Mouse (Mus musculus): Measurements from ENCODE around the gene Gm12695.

DNA sequence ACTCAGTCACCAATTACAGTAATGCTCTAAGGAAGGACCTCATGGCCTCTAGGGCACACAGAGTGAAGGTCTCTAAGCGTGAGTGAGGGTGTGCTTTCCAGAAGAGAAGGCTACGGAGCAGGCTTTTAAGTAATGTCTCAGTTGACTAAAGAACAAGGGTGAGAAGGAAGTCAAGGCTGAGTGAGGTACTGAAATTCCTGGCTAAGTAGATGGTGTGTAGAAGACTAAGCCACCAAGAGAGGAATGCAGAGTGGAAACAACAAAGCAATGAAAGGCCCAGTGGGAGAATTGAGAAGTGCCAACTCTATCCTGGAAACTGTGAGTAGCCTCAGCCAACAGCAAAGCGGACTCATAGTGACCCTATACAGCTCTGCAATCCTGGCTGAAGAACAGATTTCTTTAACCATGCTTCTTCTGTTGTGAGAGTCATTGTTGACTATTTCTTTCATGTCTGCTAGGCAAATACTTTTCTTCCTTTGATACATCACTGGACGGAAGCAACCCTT lies 40.6 kb upstream of the Gm12695 start:
- TF ChIP-seq CTCF (IDR thresholded peaks at IDR 0.05; ENCODE audit: control insufficient read depth, insufficient read depth, insufficient read length) = no peak
- no peak for TF ChIP-seq MAX (IDR thresholded peaks at IDR 0.05)
- no peak for TF ChIP-seq MYOD1 (IDR thresholded peaks at IDR 0.05; ENCODE audit: control insufficient read depth, insufficient read length, low read depth)
- no peak for TF ChIP-seq USF1 (IDR thresholded peaks at IDR 0.05; ENCODE audit: low read depth)
